Mouse (Mus musculus): Measurements from ENCODE around the gene Ttll7.

GRCm38 (mm10) chr3:146854473-146855087 is 2.4 kb downstream of the Ttll7 start:
- TF ChIP-seq POLR2A (IDR thresholded peaks at IDR 0.05; ENCODE audit: insufficient read length, low read depth) (no peak), TCF12 (IDR thresholded peaks at IDR 0.05; ENCODE audit: insufficient read depth, poor library complexity, severe bottlenecking) (no peak)

Measured in myocyte (in vitro differentiated cells).